Mouse (Mus musculus) midbrain, embryonic 12.5 days (tissue): ENCODE data around the gene Plod3. TPM values are rescaled to one million over a fixed set of nuclear protein-coding genes. Genes with fewer than 3 reads are reported as not detected.

ENCODE experiments used
- microRNA counts: library from miRNA; unstranded; fragments of <30 nt; microRNA quantifications from one replicate; lab custom pipeline; 2017
- microRNA-seq: library from miRNA; unstranded; fragments of <30 nt; microRNA quantifications from one replicate; pipeline ENCODE4, GENCODE M21; 2017
- polyA plus RNA-seq: library from polyadenylated mRNA; unstranded; fragments of >200 nt; fragmentation: Nextera tagmentation; extraction: Ambion mirVana; gene quantifications from 2 replicates; pipeline ENCODE4 v1.2.1, GENCODE M21; 2016

Plod3 gene
- polyA plus RNA-seq, 1 experiment from 2014 or later, result 40.7 TPM

MicroRNA genes within 50 kb of the gene (microRNA counts, 519-probe panel; counts per million panel counts)
- not detected for microRNA mmu-miR-702 (lab: Ali Mortazavi, UCI)

Small RNA genes lying within 50 kb of the gene (microRNA-seq; reads per million reads assigned to microRNA genes)
- 160 reads per million, percentile 58 among the genes with 10 or more reads in this experiment for gene Mir702

Other genes starting within 250 kb of the Plod3 start
- 48.0 and 70.8 TPM in 2 replicates for gene Col26a1, start 103.8 kb upstream of the Plod3 start, polyA plus RNA-seq
- 112 and 113 TPM in 2 replicates for gene Ift22, start 78.9 kb upstream of the Plod3 start, polyA plus RNA-seq
- 314 and 323 TPM in 2 replicates for gene Fis1, start 33.7 kb upstream of the Plod3 start, polyA plus RNA-seq
- 0.19 TPM in 1 of 2 replicates, not detected in the other for gene Cldn15, start 20.4 kb upstream of the Plod3 start, polyA plus RNA-seq
- gene Znhit1, start 1.0 kb downstream of the Plod3 start, polyA plus RNA-seq, result 92.8 and 102 TPM in 2 replicates
- 0.85 and 0.91 TPM in 2 replicates for gene Vgf, start 39.4 kb downstream of the Plod3 start, polyA plus RNA-seq
- gene Ap1s1, start 59.1 kb downstream of the Plod3 start, polyA plus RNA-seq, result 203 and 214 TPM in 2 replicates
- gene Serpine1, start 85.2 kb downstream of the Plod3 start, polyA plus RNA-seq, result 0.23 TPM in 1 of 2 replicates, not detected in the other
- gene Trim56, start 129.2 kb downstream of the Plod3 start, polyA plus RNA-seq, result 5.3 and 5.5 TPM in 2 replicates
- gene Muc3, start 162.3 kb downstream of the Plod3 start, polyA plus RNA-seq, result not detected in 2 replicates
- 0.09 TPM in 1 of 2 replicates, not detected in the other for gene Muc3a, start 225.4 kb downstream of the Plod3 start, polyA plus RNA-seq